9 mouse cellular contexts compared by ENCODE assay signal in the genomic region with DNA sequence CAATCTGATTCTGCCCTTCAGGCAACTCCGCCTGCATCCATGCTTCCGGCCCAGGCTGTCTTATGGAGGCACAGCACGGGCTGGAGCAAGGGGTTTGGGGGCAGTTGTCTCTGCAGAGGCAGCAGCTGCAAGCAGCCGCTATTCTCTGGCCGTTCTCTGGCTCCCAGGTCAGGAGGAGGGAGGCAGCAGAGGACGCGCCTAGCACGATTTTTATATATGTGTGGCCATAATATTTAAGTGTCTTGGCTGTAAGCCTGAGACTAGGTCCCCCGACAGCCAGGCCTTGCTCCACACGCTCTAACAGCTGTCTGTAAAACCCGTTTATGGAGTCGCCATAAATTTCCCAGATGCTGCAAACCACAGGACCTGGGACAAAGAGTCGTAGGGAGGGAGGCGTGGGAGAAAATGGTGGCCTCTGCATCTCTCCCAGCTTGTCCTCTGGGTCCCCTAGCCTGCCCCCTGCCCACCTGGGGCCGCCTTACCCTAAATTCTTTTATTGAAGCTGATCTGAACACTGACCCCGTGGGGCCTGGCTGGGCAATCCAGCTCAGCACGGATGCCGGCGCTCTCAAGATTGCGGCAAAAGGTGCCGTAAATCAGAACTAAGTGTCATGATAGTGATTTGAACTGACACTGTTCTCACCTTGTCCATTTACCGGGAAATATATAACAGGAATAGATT. TPM values are rescaled to one million over a fixed set of nuclear protein-coding genes. Genes with fewer than 3 reads are reported as not detected.
A peak's percentile ranks its signal among the peaks of the same experiment; 100 is the strongest.
DNase-seq lines count a peak whose midpoint lies in the region; ATAC-seq and TF ChIP-seq lines count a peak whose summit lies in the region.
"Had no signal": no experiment of that assay in that cellular context is flagged by ENCODE, and none has a peak within 500 bp of the region (broad histone marks: within the 10 kb centered on the region; RNA-seq: fewer than 3 reads in every experiment).

No protein-coding gene starts in this region.

- TF ChIP-seq POLR2A in myocyte (IDR thresholded peaks at IDR 0.05; ENCODE audit: insufficient read length, low read depth): no peak

- 17% methylated on average over 22 of the region's 22 CpGs for WGBS in embryonic facial prominence, embryonic 11.5 days
- WGBS in intestine, embryonic 16.5 days: 11% methylated on average over 22 of the region's 22 CpGs

- no peaks in the 10 kb centered on the region for H3K9me3 ChIP-seq in embryonic facial prominence, embryonic 11.5 days (replicated peaks; ENCODE audit: control insufficient read depth, low read length)
- H3K9me3 ChIP-seq in intestine, embryonic 16.5 days (ENCODE audit: control insufficient read depth, low read length): no peaks in the 10 kb centered on the region

- H3K27ac ChIP-seq in embryonic facial prominence, embryonic 11.5 days (replicated peaks; ENCODE audit: low read depth, low read length): no peak overlapping the region
- H3K27ac ChIP-seq in intestine, embryonic 16.5 days (ENCODE audit: low read length): no peak overlapping the region
- H3K27ac ChIP-seq: liver, embryonic 14.5 days had no signal

- H3K4me1 ChIP-seq in embryonic facial prominence, embryonic 11.5 days (ENCODE audit: control insufficient read depth, insufficient read depth, low read length): peaks cover 3% of the 10 kb centered on the region; the same call in 1 of the 2 replicates
- no peaks in the 10 kb centered on the region for H3K4me1 ChIP-seq in intestine, embryonic 16.5 days (ENCODE audit: control insufficient read depth, insufficient read depth, low read length)

- ATAC-seq in embryonic facial prominence, embryonic 11.5 days (replicated peaks; ENCODE audit: insufficient number of reproducible peaks, low FRiP score, low TSS enrichment, low read depth): no peak
- peak; percentile 83 for ATAC-seq in intestine, embryonic 16.5 days
- no peak for ATAC-seq in monocyte, adult 5-6 weeks (replicated peaks; ENCODE audit: insufficient number of reproducible peaks, low FRiP score, low TSS enrichment, poor library complexity, severe bottlenecking)

- H3K4me2 ChIP-seq in embryonic facial prominence, embryonic 11.5 days (ENCODE audit: low read depth, low read length): no peak overlapping the region
- H3K4me2 ChIP-seq in intestine, embryonic 16.5 days (ENCODE audit: low read depth, low read length): peak overlapping the region; percentile 11; the same call in 1 of the 2 replicates
- no peak overlapping the region for H3K4me2 ChIP-seq in myocyte (ENCODE audit: low read depth)

- no peak overlapping the region for H3ac ChIP-seq in myocyte (ENCODE audit: control insufficient read depth, insufficient read length)

- peak overlapping the region; percentile 44 for H3K9ac ChIP-seq in embryonic facial prominence, embryonic 11.5 days (replicated peaks; ENCODE audit: low read length)
- no peak overlapping the region for H3K9ac ChIP-seq in intestine, embryonic 16.5 days (ENCODE audit: low read depth, low read length)
- H3K9ac ChIP-seq: liver, embryonic 14.5 days had no signal

- H3K27me3 ChIP-seq in embryonic facial prominence, embryonic 11.5 days (ENCODE audit: control insufficient read depth, insufficient read depth, low read length): no peaks in the 10 kb centered on the region; the same call in 1 of the 2 replicates
- H3K27me3 ChIP-seq in intestine, embryonic 16.5 days (replicated peaks; ENCODE audit: control insufficient read depth, insufficient read depth, low read length): 0 out of 2 replicates have a peak, but pooled peaks cover 3% of the 10 kb centered on the region
- peaks cover 11% of the 10 kb centered on the region for H3K27me3 ChIP-seq in myocyte (ENCODE audit: control insufficient read depth, insufficient read depth, insufficient read length)

- DNase-seq in gastrocnemius, postnatal 10 days: peak; percentile 37
- no peak for DNase-seq in gastrocnemius, adult 8-10 months (ENCODE audit: low spot score in 2 of 2)
- DNase-seq in embryonic facial prominence, embryonic 11.5 days (ENCODE audit: low spot score): peak; percentile 25
- no peak for DNase-seq in left cerebral cortex, postnatal 25 days (ENCODE audit: low spot score in 2 of 2)
- no peak for DNase-seq in thymus, postnatal 36 days

- H3K79me2 ChIP-seq in myocyte (ENCODE audit: control insufficient read depth, insufficient read depth): no peaks in the 10 kb centered on the region

- H3K4me3 ChIP-seq in embryonic facial prominence, embryonic 11.5 days (ENCODE audit: low read depth, low read length): no peak overlapping the region
- H3K4me3 ChIP-seq in intestine, embryonic 16.5 days (ENCODE audit: low read length): no peak overlapping the region
- no peak overlapping the region for H3K4me3 ChIP-seq in myocyte

- intact Hi-C loops in left cerebral cortex, postnatal 25 days (cut with DNase I): loop anchor here (5.0 kb wide), 1 partner anchor 98 kb away; no protein-coding TSS in a partner anchor

- no peaks in the 10 kb centered on the region for H3K36me3 ChIP-seq in embryonic facial prominence, embryonic 11.5 days (replicated peaks; ENCODE audit: control insufficient read depth, insufficient read depth, low read depth, low read length)
- H3K36me3 ChIP-seq in intestine, embryonic 16.5 days (ENCODE audit: control insufficient read depth, insufficient read depth, low read length): no peaks in the 10 kb centered on the region
- no peaks in the 10 kb centered on the region for H3K36me3 ChIP-seq in myocyte (ENCODE audit: control insufficient read depth, insufficient read depth)

TF ChIP-seq in myocyte, 11 proteins besides CTCF, POLR2A, EP300 and RAD21:
- TF ChIP-seq SRF (IDR thresholded peaks at IDR 0.05; ENCODE audit: control insufficient read depth, insufficient read length, low read depth) (no peak), E2F4 (IDR thresholded peaks at IDR 0.05; ENCODE audit: insufficient read depth) (no peak), CEBPB (IDR thresholded peaks at IDR 0.05; ENCODE audit: insufficient read depth, poor library complexity, severe bottlenecking) (no peak), POLR2AphosphoS2 (IDR thresholded peaks at IDR 0.05; ENCODE audit: insufficient read length, low read depth) (no peak), TCF3 (IDR thresholded peaks at IDR 0.05; ENCODE audit: insufficient read length, low read depth) (no peak), MYOD1 (IDR thresholded peaks at IDR 0.05; ENCODE audit: control insufficient read depth in 1 of 3, insufficient read length in 2 of 3, low read depth in 2 of 3) (peak in 2 of 3 experiments; percentile 50 to 71), MYOG (IDR thresholded peaks at IDR 0.05; ENCODE audit: control insufficient read depth in 1 of 3, insufficient read depth in 1 of 3, insufficient read length in 2 of 3, low read depth in 2 of 3) (peak in 2 of 3 experiments; percentile 64 to 67), USF1 (IDR thresholded peaks at IDR 0.05; ENCODE audit: low read depth) (no peak), TCF12 (IDR thresholded peaks at IDR 0.05; ENCODE audit: insufficient read depth, poor library complexity, severe bottlenecking) (no peak), REST (IDR thresholded peaks at IDR 0.05; ENCODE audit: insufficient read depth, insufficient read length) (no peak), MAX (IDR thresholded peaks at IDR 0.05; ENCODE audit: low read depth) (no peak)
TF ChIP-seq in myocyte: peak in this region for 2.

RNA-seq across cellular contexts. Expression of a gene that starts 32.3 kb away (rescaled TPM):
- 10 to 100 TPM; 27.8 to 28.6 TPM for total RNA-seq in gastrocnemius, postnatal 10 days (2021)
- 10 to 100 TPM; 31.9 to 41.4 (median 34.4) TPM for total RNA-seq in gastrocnemius, adult 8-10 months (2022)
- polyA plus RNA-seq in embryonic facial prominence, embryonic 11.5 days (2014; fragmentation: Nextera tagmentation; extraction: Ambion mirVana): 23.3 and 25.6 TPM in 2 replicates
- polyA plus RNA-seq in intestine, embryonic 16.5 days (2015; fragmentation: Nextera tagmentation; extraction: Ambion mirVana): 7.9 and 8.5 TPM in 2 replicates
- polyA plus RNA-seq in myocyte (2012; fragmentation: generic; extraction: Trizol): 14.5 TPM
- total RNA-seq in monocyte, adult 5-6 weeks (2017): 1.9 to 11.9 TPM (median 6.7 TPM) in 3 replicates
- 10 to 100 TPM; 83.9 to 86.7 TPM for total RNA-seq in left cerebral cortex, postnatal 25 days (2021)

Comparison
In these comparisons a context has a peak if more than half of its experiments do, and no peak if none do; other contexts are left out.
1. DNase-seq: peak in gastrocnemius, postnatal 10 days (single experiment) and embryonic facial prominence, embryonic 11.5 days (single experiment); none in gastrocnemius, adult 8-10 months (0 of 2), left cerebral cortex, postnatal 25 days (0 of 2) and thymus, postnatal 36 days (0 of 2).